19 mouse cellular contexts compared by ENCODE assay signal in genomic region chr1:70861672-70862071, GRCm38 (mm10).
A peak's percentile ranks its signal among the peaks of the same experiment; 100 is the strongest.
DNase-seq lines count a peak whose midpoint lies in the region; ATAC-seq lines count a peak whose summit lies in the region.
"Had no signal": no experiment of that assay in that cellular context is flagged by ENCODE, and none has a peak within 500 bp of the region (broad histone marks: within the 10 kb centered on the region; RNA-seq: fewer than 3 reads in every experiment).

No protein-coding gene starts in this region.

- WGBS in forebrain, embryonic 16.5 days = 40% methylated on average over 2 of the region's 2 CpGs
- 60% methylated on average over 2 of the region's 2 CpGs for WGBS in hindbrain, embryonic 11.5 days

- H3K36me3 ChIP-seq in forebrain, embryonic 16.5 days (ENCODE audit: control insufficient read depth, insufficient read depth) = no peaks in the 10 kb centered on the region
- no peaks in the 10 kb centered on the region for H3K36me3 ChIP-seq in hindbrain, embryonic 11.5 days (ENCODE audit: control insufficient read depth, insufficient read depth, low read length)
- H3K36me3 ChIP-seq: limb, embryonic 12.5 days; liver, embryonic 12.5 days; stomach, embryonic 15.5 days had no signal

- H3K27me3 ChIP-seq in forebrain, embryonic 16.5 days (replicated peaks; ENCODE audit: control insufficient read depth, insufficient read depth, low read length) = no peaks in the 10 kb centered on the region
- H3K27me3 ChIP-seq in hindbrain, embryonic 11.5 days (ENCODE audit: control insufficient read depth, insufficient read depth, low read length) = no peaks in the 10 kb centered on the region
- H3K27me3 ChIP-seq: limb, embryonic 12.5 days; liver, embryonic 12.5 days; stomach, embryonic 15.5 days had no signal

- H3K9ac ChIP-seq in forebrain, embryonic 16.5 days (replicated peaks; ENCODE audit: low read depth, low read length) = no peak overlapping the region
- no peak overlapping the region for H3K9ac ChIP-seq in hindbrain, embryonic 11.5 days (ENCODE audit: low read depth, low read length)
- H3K9ac ChIP-seq: limb, embryonic 12.5 days; liver, embryonic 12.5 days; stomach, embryonic 15.5 days had no signal

- no peak overlapping the region for H3K4me3 ChIP-seq in forebrain, embryonic 16.5 days (replicated peaks; ENCODE audit: low read length)
- H3K4me3 ChIP-seq in hindbrain, embryonic 11.5 days (ENCODE audit: low read depth, low read length) = no peak overlapping the region
- H3K4me3 ChIP-seq: limb, embryonic 12.5 days; liver, embryonic 12.5 days; stomach, embryonic 15.5 days had no signal

- DNase-seq in layer of hippocampus, adult 11-12 months (ENCODE audit: low spot score) = peak; percentile 12
- no peak for DNase-seq in layer of hippocampus, postnatal 10 days (ENCODE audit: low spot score in 2 of 2)
- DNase-seq in right cerebral cortex, adult 18-20 months = peak; percentile 12
- no peak for DNase-seq in right cerebral cortex, postnatal 25 days
- DNase-seq in hindbrain, embryonic 11.5 days (ENCODE audit: low spot score) = no peak
- DNase-seq: adrenal gland, adult 8-10 months; cerebellum, adult 9-11 months; gastrocnemius, postnatal 36 days; kidney, adult 11 months; lung, adult 2 months; lung, postnatal 36 days; retina, postnatal 1 day; thymus, adult 18-20 months had no signal

- no peak overlapping the region for H3K27ac ChIP-seq in forebrain, embryonic 16.5 days (ENCODE audit: low read length)
- no peak overlapping the region for H3K27ac ChIP-seq in hindbrain, embryonic 11.5 days (ENCODE audit: low read depth, low read length)
- H3K27ac ChIP-seq: kidney, postnatal 0 days; limb, embryonic 12.5 days; liver, embryonic 12.5 days; stomach, embryonic 15.5 days had no signal

- no peaks in the 10 kb centered on the region for H3K9me3 ChIP-seq in forebrain, embryonic 16.5 days (ENCODE audit: control insufficient read depth, low read length)
- no peaks in the 10 kb centered on the region for H3K9me3 ChIP-seq in hindbrain, embryonic 11.5 days (ENCODE audit: control insufficient read depth, low read length)
- H3K9me3 ChIP-seq: limb, embryonic 12.5 days; liver, embryonic 12.5 days; stomach, embryonic 15.5 days had no signal

- H3K4me1 ChIP-seq in forebrain, embryonic 16.5 days (replicated peaks; ENCODE audit: control insufficient read depth, insufficient read depth, low read length) = peaks cover 6% of the 10 kb centered on the region; the same call in 1 of the 2 replicates
- H3K4me1 ChIP-seq in hindbrain, embryonic 11.5 days (replicated peaks; ENCODE audit: control insufficient read depth, insufficient read depth, low read length) = no peaks in the 10 kb centered on the region
- H3K4me1 ChIP-seq: limb, embryonic 12.5 days; liver, embryonic 12.5 days; stomach, embryonic 15.5 days had no signal

- ATAC-seq in forebrain, embryonic 16.5 days = peak; percentile 26; the same call in 1 of the 2 replicates
- ATAC-seq in granulocyte monocyte progenitor cell, adult 5-6 weeks (replicated peaks; ENCODE audit: poor library complexity, severe bottlenecking) = no peak
- ATAC-seq in hindbrain, embryonic 11.5 days (ENCODE audit: low FRiP score) = no peak
- ATAC-seq: liver, embryonic 12.5 days had no signal

- no peak overlapping the region for H3K4me2 ChIP-seq in forebrain, embryonic 16.5 days (ENCODE audit: low read length)
- H3K4me2 ChIP-seq in hindbrain, embryonic 11.5 days (replicated peaks; ENCODE audit: low read depth, low read length) = no peak overlapping the region
- H3K4me2 ChIP-seq: limb, embryonic 12.5 days; liver, embryonic 12.5 days; stomach, embryonic 15.5 days had no signal

Comparison
In these comparisons a context has a peak if more than half of its experiments do, and no peak if none do; other contexts are left out.
1. DNase-seq: peak in layer of hippocampus, adult 11-12 months (single experiment) and right cerebral cortex, adult 18-20 months (single experiment); none in layer of hippocampus, postnatal 10 days (0 of 2), right cerebral cortex, postnatal 25 days (single experiment) and hindbrain, embryonic 11.5 days (single experiment).